Mouse (Mus musculus) bone marrow, adult 2 months (tissue): ENCODE data around the gene Unk.

Source experiments
- CTCF ChIP-seq: fragments of 200-500 bp; IDR thresholded peaks from 2 replicates; pipeline ENCODE4 v1.5.1; 2011; ENCODE audit warnings: low read length, control low read depth; ENCODE audit not compliant: control insufficient read depth, insufficient read depth
- POLR2A ChIP-seq: fragments of 200-500 bp; IDR thresholded peaks from 2 replicates; pipeline ENCODE4 v1.6.1; 2011; ENCODE audit warnings: low read depth, mild to moderate bottlenecking, control low read depth, low read length, borderline replicate concordance; ENCODE audit not compliant: control insufficient read depth

DNA sequence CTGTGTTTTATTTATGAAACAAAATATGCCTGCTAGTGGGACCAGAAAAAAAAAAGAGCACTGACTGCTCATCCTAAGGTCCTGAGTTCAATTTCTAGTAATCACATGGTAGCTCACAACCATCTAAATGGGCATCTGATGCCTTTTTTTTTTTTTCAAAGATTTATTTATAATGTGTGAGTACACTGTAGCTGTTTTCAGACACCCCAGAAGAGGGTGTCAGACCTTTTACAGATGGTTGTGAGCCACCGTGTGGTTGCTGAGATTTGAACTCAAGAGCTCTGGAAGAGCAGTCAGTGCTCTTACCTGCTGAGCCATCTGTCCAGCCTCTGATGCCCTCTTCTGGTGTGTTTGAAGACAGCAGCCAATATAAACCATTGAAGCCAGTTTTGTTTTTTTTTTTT is 9.6 kb upstream of the Unk start:
- TF ChIP-seq CTCF (no peak), POLR2A (no peak)
